Mouse (Mus musculus) kidney, adult 10 weeks (tissue): ENCODE data around the gene Gm8126. TPM values are rescaled to one million over a fixed set of nuclear protein-coding genes. Genes with fewer than 3 reads are reported as not detected.

Experiments used
- polyA plus RNA-seq: library from polyadenylated mRNA; stranded (reverse); fragments of 350-450 nt; fragmentation: Illumina TruSeq; extraction: RNeasy Lipid Tissue Mini Kit (QIAGEN cat#74804); gene quantifications from one replicate; pipeline ENCODE4 v1.2.3, GENCODE M21; 2014; ENCODE audit warnings: low read depth, low replicate concordance

Gm8126 gene
- polyA plus RNA-seq = 4.1 TPM

DNA sequence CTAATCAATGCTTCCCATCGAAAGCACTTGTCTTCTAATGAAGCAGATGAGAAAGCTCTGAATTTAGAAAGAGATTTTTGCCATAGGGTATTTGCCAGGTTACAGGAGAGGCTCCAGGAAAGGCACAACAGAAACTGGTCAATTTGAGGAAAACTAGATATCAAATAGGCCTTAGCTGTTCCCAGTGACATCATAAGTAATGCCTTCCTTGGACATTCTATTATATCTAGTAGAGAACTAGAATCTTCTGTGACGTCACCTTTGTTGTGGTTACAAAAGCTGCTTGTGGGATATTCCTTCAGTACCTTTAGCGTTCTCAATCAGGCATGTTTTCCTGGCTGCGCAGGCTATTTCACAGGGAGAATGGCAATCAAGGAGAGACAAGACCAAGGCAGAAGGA is at the start of gene Gm8126:
Gene Gm8126, plus strand, starts transcription at position 301 of the 400 bp plus-strand sequence.

GRCm38 (mm10) chr14:43235204-43235603 is 23.2 kb upstream of the Gm8126 start, which contains the start of gene Gm8122:
Gm8122 (minus strand) TSS chr14:43235304.

DNA sequence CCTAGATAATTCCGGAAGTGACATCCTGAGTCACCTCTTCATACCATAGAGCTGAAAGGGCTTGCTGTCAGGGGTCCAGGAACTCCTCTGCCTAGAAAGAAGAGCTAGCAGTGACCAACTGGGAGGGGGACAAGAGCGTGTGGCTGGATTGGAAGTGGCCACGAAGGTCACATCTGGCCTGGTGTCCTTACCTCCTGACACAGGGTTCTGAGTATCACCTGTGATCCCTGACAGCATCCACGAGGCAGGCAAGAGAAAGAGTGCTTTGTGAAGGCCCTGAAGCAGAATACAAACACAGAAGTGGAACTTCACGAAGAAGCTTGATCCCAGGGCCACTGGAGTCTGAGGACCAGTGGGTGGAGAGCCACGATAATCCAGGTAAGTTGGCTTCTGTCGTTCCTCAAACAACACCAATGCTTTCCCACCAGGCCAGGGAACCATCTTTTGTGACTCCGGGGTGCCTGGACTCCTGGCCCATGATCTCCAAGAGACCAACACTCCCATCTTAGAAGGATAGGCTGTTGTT is 16.6 kb downstream of the Gm8126 start, which contains the start of gene Gm9732:
Gene Gm9732, plus strand, starts transcription at position 51 of the 526 bp plus-strand sequence.

GRCm38 (mm10) chr14:43293503-43293902 is 35.1 kb downstream of the Gm8126 start, which contains the start of gene Gm8127:
Gm8127 (minus strand) TSS chr14:43293832.

Other genes with a start within 250 kb of the Gm8126 start
- not detected for gene Gm10376, start 243.0 kb upstream of the Gm8126 start, polyA plus RNA-seq
- not detected for gene Gm8094, start 182.0 kb upstream of the Gm8126 start, polyA plus RNA-seq
- not detected for gene Gm8104, start 158.0 kb upstream of the Gm8126 start, polyA plus RNA-seq
- gene Gm7233, start 78.8 kb upstream of the Gm8126 start, polyA plus RNA-seq = 0.40 TPM
- gene Gm8122, start 23.3 kb upstream of the Gm8126 start, polyA plus RNA-seq = not detected
- gene Gm9732, start 16.4 kb downstream of the Gm8126 start, polyA plus RNA-seq = 1.5 TPM
- gene Gm8127, start 35.2 kb downstream of the Gm8126 start, polyA plus RNA-seq = not detected
- gene 1700001F09Rik, start 89.2 kb downstream of the Gm8126 start, polyA plus RNA-seq = not detected
- 0.32 TPM for gene Gm8138, start 157.7 kb downstream of the Gm8126 start, polyA plus RNA-seq